Mouse (Mus musculus) bone marrow macrophage, adult 2 months (primary cell): ENCODE results near the gene Pfkfb3.

Source experiments
- CTCF ChIP-seq: IDR thresholded peaks from 2 replicates; pipeline ENCODE4 v1.5.1; 2012; ENCODE audit warnings: low read depth, mild to moderate bottlenecking, low read length, moderate library complexity
- POLR2A ChIP-seq: IDR thresholded peaks from 2 replicates; pipeline ENCODE4 v1.6.1; 2012; ENCODE audit warnings: mild to moderate bottlenecking, low read depth, low read length, borderline replicate concordance

GRCm38 (mm10) chr2:11464661-11465099 is 89.2 kb downstream of the Pfkfb3 start:
- TF ChIP-seq CTCF: no peak
- no peak for TF ChIP-seq POLR2A
